Mouse (Mus musculus) thymus, postnatal 0 days (tissue): Measurements from ENCODE around the gene Pde9a. TPM values are rescaled to one million over a fixed set of nuclear protein-coding genes. Genes with fewer than 3 reads are reported as not detected.

Experiments
- DNase-seq: peaks from one replicate; pipeline ENCODE4 v3.0.0-alpha.2; 2015; ENCODE audit warnings: low spot score
- polyA plus RNA-seq: library from polyadenylated mRNA; unstranded; fragments of >200 nt; fragmentation: Nextera tagmentation; extraction: Ambion mirVana; gene quantifications from 2 replicates; pipeline ENCODE4 v1.2.1, GENCODE M21; 2015

Gene Pde9a
- polyA plus RNA-seq, 1 experiment from 2014 or later: 1.4 TPM

- DNase-seq: no peak
These were observed 811 bp downstream of the Pde9a start for GRCm38 (mm10) chr17:31386766-31387275.

GRCm38 (mm10) chr17:31389432-31390050 is 3.5 kb downstream of the Pde9a start:
- DNase-seq: no peak

GRCm38 (mm10) chr17:31391462-31391861 is 5.5 kb downstream of the Pde9a start:
- no peak for DNase-seq

GRCm38 (mm10) chr17:31392041-31392440 is 6.0 kb downstream of the Pde9a start:
- DNase-seq: no peak

GRCm38 (mm10) chr17:31393811-31394210 is 7.8 kb downstream of the Pde9a start:
- DNase-seq: no peak

- DNase-seq: no peak
These were observed 14.3 kb downstream of the Pde9a start for GRCm38 (mm10) chr17:31400294-31400693.

- DNase-seq: no peak
These were observed 15.2 kb downstream of the Pde9a start for GRCm38 (mm10) chr17:31401160-31401559.

GRCm38 (mm10) chr17:31402713-31403112 is 16.7 kb downstream of the Pde9a start:
- no peak for DNase-seq

GRCm38 (mm10) chr17:31405694-31406227 is 19.8 kb downstream of the Pde9a start:
- no peak for DNase-seq

GRCm38 (mm10) chr17:31409741-31410350 is 23.8 kb downstream of the Pde9a start:
- DNase-seq: no peak

GRCm38 (mm10) chr17:31415258-31415657 is 29.2 kb downstream of the Pde9a start:
- no peak for DNase-seq

- DNase-seq: no peak
These were observed 33.0 kb downstream of the Pde9a start for GRCm38 (mm10) chr17:31418804-31419597.

- no peak for DNase-seq
These were observed 33.6 kb downstream of the Pde9a start for GRCm38 (mm10) chr17:31419598-31419950.

GRCm38 (mm10) chr17:31419995-31420394 is 34.0 kb downstream of the Pde9a start:
- DNase-seq: no peak

GRCm38 (mm10) chr17:31420658-31421057 is 34.6 kb downstream of the Pde9a start:
- DNase-seq: no peak

GRCm38 (mm10) chr17:31422381-31422780 is 36.4 kb downstream of the Pde9a start:
- DNase-seq: no peak

GRCm38 (mm10) chr17:31423020-31423419 is 37.0 kb downstream of the Pde9a start:
- DNase-seq: no peak

- DNase-seq: no peak
These were observed 38.3 kb downstream of the Pde9a start for GRCm38 (mm10) chr17:31424358-31424757.

GRCm38 (mm10) chr17:31424798-31425197 is 38.8 kb downstream of the Pde9a start:
- no peak for DNase-seq

- no peak for DNase-seq
These were observed 40.1 kb downstream of the Pde9a start for GRCm38 (mm10) chr17:31425827-31426698.

- DNase-seq: no peak
These were observed 43.4 kb downstream of the Pde9a start for GRCm38 (mm10) chr17:31429402-31429801.
